Mouse (Mus musculus): Measurements from ENCODE around the gene Rabggta. TPM values are rescaled to one million over a fixed set of nuclear protein-coding genes. Genes with fewer than 3 reads are reported as not detected.
"Not testable (repeated sequence)": the region's sequence is repeated elsewhere in the genome, so short reads cannot be mapped to it uniquely, and the experiment has no call there.

Rabggta gene
- 10 to 100 TPM; 44.9 to 49.5 TPM for total RNA-seq (2021)
- long read RNA-seq, experiment 1, transcript Rabggta-202 (17 exons, 1,886 nt) = major isoform, 22 of 43 reads
- long read RNA-seq, experiment 1, partial matches to known transcripts = 3 of 43 reads
- long read RNA-seq, experiment 1, other reads (novel, unspliced or antisense) = 15 of 43 reads
- long read RNA-seq, experiment 2, transcript Rabggta-202 (17 exons, 1,886 nt) = major isoform, 18 of 39 reads
- long read RNA-seq, experiment 2, partial matches to known transcripts = 8 of 39 reads
- long read RNA-seq, experiment 2, other reads (novel, unspliced or antisense) = 8 of 39 reads

DNA sequence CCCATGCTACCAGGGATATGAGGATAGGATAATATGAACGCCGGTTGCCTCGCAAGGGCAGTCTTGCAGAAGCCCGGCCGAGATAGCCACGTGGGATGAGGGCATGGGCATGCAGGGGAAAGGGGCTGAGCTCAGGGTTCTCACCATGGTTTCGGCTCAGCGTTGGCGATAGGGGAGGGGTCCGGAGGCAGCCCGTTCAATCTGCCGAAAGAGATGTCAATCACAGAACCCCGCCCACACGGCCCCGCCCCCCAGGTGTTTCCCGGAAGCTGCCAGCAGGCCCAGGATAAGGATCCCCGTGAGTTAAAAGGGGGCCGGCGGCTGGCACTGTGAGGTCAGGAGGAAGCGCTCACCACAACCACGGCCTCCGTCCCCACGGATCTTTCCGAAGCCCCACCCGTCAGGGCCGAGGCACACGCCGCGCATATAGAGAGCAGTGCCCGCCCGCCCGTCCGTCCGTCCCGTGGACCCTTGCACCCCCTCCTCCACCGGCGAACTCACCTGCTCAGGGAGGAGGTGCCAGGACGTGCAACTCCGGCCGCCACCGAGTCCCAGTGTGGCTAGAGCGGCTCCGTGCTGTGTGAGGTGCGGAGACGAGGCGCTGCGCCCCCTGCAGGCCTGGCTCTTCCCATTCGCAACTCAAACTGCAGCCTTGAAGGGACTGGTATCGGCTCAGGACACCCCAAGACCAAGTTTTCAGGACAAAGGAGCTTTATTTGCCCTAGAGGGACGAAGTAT, at the start of gene Rabggta:
Gene Rabggta, minus strand, starts transcription at position 564 of the 738 bp plus-strand sequence.
- Histone ChIP-seq H3K4me3 (peak within 1 kb of the TSS; percentile 77), H3K27ac (peak within 1 kb of the TSS; percentile 93)
- peak; percentile 88 for TF ChIP-seq CTCF (conservative IDR thresholded peaks at IDR 0.05)
- peak; percentile 92 to 95 for DNase-seq (ENCODE audit: low spot score in 2 of 2)

DNA sequence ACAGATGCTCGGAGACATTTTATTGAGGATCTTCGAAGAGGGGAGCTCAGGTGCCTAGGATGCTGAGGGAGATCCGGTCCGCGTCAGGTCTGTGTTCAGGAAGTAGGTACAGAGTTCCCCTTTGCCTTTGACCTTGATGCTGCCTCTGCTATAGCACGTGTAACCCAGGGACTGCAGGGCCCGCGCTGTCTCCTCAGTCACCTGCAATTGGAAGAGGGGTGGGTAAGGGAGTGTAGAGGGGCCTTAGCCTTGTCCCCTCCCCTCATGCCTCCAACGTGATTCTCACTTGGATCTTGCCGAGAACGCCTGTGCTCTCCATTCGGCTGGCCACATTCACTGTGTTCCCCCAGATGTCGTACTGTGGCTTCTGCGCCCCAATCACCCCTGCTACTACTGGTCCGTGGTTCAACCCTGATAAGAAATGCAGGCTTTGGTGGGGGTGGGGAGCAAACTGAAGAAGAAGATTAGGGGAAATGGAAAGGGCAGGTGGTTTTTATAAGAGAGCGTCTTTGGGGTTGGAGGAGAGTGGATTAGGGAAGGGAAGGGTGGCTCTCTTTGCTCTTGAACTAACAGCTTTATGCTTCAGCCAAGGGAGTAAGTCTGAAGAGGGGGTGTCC, 47.1 kb upstream of the Rabggta start:
- DNase-seq (ENCODE audit: low spot score in 2 of 2) = no peak
- Histone ChIP-seq H3K27ac (no peak overlapping the region), H3K4me3 (no peak overlapping the region)
- no peak for TF ChIP-seq CTCF (conservative IDR thresholded peaks at IDR 0.05)

DNA sequence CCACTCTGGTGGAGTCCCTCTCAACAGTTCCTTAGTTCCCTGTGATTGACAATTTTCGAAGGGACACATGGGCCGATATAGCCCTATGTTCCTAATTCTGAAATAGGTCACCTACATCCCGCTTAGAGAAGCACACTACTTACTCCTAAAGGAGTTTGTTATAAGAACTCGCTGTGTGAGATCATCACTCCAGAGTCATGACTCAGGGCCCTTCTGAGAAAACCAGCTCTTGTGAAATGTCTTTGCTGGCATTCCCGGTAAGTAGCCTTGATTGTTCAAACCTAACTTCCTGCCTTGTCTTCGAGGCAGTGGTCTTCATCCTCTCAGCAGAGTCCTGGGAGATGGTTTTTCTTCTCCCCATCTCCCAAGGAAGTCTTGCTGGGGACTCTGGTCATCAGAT, 46.5 kb upstream of the Rabggta start:
- no peak for DNase-seq (ENCODE audit: low spot score in 2 of 2)
- Histone ChIP-seq H3K4me3 (no peak overlapping the region), H3K27ac (no peak overlapping the region)
- TF ChIP-seq CTCF (conservative IDR thresholded peaks at IDR 0.05) = no peak

DNA sequence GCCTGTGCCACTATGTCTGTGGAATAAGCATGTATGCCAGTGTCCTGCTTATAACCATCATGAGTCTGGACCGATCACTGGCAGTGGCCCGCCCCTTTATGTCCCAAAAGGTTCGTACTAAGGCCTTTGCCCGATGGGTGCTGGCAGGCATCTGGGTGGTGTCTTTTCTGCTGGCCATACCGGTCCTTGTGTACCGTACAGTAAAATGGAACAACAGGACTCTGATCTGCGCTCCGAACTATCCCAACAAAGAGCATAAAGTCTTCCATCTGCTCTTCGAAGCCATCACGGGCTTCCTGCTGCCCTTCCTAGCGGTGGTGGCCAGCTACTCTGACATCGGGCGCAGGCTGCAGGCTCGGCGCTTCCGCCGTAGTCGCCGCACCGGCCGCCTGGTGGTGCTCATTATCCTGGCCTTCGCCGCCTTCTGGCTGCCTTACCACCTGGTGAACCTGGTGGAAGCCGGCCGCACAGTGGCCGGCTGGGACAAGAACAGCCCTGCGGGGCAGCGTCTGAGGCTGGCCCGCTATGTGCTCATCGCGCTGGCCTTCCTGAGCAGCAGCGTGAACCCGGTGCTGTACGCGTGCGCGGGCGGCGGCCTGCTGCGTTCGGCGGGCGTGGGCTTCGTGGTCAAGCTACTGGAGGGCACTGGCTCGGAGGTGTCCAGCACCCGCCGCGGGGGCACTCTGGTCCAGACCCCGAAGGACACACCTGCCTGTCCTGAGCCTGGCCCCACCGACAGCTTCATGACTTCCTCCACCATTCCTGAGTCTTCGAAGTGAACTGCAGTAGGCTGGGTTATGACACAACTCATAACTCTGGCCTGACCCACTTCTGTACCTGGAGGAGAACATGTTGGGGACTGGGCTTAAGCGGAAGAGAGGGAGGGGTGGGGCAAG, 45.7 kb upstream of the Rabggta start:
- DNase-seq (ENCODE audit: low spot score in 2 of 2) = no peak
- H3K4me3 ChIP-seq = peak overlapping the region; percentile 56
- H3K27ac ChIP-seq = no peak overlapping the region
- TF ChIP-seq CTCF (conservative IDR thresholded peaks at IDR 0.05) = peak; percentile 72

DNA sequence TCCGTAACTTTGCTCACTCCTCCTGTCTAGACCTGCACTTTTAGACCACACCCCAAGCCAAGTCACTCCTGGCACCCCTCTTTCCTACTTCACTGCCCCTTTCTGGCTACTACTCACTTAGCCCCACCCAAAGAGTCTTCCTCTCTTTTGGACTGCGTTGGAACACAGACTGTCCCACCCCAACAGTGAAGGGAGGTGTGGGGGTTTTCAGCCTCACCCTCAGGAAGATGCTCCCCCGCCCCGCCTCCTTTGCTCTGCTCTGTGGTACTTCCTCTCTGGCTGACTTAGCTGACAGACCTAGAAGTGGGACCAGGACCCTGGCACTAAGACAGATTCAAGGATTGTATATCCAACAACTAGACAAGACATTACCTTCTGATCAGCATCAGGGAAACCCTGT, 43.6 kb upstream of the Rabggta start, which contains the start of gene Ltb4r1:
Gene Ltb4r1, plus strand, starts transcription at position 267 of the 400 bp plus-strand sequence.
- TF ChIP-seq CTCF (conservative IDR thresholded peaks at IDR 0.05) = no peak
- no peak within 1 kb of the TSS for H3K4me3 ChIP-seq
- no peak for DNase-seq (ENCODE audit: low spot score in 2 of 2)
- no peak within 1 kb of the TSS for H3K27ac ChIP-seq

DNA sequence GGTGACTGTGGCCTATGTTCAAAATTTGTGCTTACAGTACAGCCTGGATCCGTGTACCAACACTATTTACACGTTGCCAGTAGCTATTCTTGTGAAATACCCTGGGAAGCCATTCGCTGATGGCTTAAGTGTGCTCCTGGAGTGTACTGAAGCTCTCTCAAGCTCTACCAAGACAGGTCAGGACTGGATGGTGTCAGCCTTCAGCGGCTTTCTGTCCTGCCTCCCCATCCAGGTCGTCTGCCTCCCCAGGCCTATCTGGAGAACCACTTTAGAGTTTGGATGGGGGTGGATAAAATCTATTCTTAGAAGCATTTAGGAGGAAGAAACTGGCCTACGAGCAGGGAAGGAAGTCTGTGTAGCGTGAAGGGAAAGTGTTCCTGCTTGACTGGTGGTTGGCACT, 41.1 kb upstream of the Rabggta start:
- TF ChIP-seq CTCF (conservative IDR thresholded peaks at IDR 0.05) = no peak
- Histone ChIP-seq H3K4me3 (no peak overlapping the region), H3K27ac (peak overlapping the region; percentile 72; the same call in 1 of the 2 replicates)
- DNase-seq (ENCODE audit: low spot score in 2 of 2) = no peak

DNA sequence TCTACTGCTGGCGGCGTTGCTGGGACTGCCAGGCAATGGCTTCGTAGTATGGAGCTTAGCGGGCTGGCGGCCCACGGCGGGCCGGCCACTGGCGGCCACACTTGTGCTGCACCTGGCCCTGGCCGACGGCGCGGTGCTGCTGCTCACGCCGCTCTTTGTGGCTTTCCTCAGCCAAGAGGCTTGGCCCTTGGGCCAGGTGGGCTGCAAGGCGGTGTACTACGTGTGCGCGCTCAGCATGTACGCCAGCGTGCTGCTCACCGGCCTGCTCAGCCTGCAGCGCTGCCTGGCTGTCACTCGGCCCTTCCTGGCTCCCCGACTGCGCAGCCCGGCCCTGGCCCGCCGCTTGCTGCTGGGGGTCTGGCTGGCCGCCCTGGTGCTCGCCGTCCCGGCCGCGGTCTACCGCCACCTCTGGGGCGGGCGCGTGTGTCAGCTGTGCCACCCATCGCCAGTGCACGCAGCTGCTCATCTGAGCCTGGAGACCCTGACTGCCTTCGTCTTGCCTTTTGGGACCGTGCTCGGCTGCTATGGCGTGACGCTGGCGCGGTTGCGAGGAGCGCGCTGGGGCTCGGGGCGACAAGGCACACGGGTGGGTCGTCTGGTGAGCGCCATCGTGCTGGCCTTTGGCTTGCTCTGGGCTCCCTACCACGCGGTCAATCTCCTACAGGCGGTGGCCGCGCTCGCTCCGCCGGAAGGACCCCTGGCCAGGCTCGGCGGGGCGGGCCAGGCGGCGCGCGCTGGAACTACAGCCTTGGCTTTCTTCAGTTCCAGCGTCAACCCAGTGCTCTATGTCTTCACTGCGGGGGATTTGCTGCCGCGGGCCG, 40.1 kb upstream of the Rabggta start:
- H3K4me3 ChIP-seq = peak overlapping the region; percentile 65
- peak in 1 of 2 experiments; percentile 24 for DNase-seq (ENCODE audit: low spot score in 2 of 2)
- peak; percentile 76 for TF ChIP-seq CTCF (conservative IDR thresholded peaks at IDR 0.05)
- peak overlapping the region; percentile 72 for H3K27ac ChIP-seq

DNA sequence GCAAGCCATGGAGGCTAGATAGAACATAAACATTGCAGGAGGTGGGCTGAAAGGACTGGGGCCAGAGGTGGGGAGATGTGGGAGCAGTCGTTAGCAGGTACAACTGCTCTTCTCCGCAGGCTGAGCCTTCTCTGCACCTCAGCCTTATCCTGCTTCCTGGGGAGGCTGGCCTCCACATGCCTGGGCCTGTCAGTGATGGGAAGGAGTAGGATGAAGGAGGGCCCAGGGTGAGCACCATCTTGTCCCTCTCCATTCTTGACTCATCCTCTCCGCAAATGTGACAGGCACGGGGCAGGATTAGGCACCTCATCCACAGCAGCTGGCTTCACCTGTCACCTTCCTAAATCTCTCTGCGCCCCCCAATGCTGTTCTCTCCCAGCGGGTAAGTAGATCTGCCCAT, 39.1 kb upstream of the Rabggta start, which contains the start of gene Ltb4r2:
Gene Ltb4r2, plus strand, starts transcription at position 266 of the 400 bp plus-strand sequence.
- no peak for DNase-seq (ENCODE audit: low spot score in 2 of 2)
- TF ChIP-seq CTCF (conservative IDR thresholded peaks at IDR 0.05) = no peak
- Histone ChIP-seq H3K4me3 (peak within 1 kb of the TSS; percentile 65), H3K27ac (peak within 1 kb of the TSS; percentile 72)

DNA sequence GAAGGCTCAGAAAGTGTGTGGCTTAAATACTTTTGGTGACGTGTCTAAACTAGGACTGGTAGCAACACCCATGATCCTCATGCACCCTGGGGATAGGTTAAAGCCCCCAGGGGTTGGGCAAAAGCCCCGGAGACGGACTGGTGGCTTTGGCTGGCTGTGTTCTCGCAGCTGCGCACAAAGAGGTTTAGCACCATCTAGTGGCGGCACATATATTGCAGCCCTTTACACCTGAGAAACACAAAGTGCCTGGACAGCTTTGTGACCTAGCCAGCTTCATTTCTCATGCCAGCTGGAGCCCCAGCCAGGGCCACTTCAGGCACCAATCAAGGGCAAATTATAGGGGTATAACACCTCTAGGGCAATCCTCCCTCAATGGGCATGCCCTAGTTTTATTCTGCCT, 38.1 kb upstream of the Rabggta start:
- peak; percentile 85 for TF ChIP-seq CTCF (conservative IDR thresholded peaks at IDR 0.05)
- peak overlapping the region; percentile 36 for H3K4me3 ChIP-seq
- peak; percentile 70 to 85 for DNase-seq (ENCODE audit: low spot score in 2 of 2)

DNA sequence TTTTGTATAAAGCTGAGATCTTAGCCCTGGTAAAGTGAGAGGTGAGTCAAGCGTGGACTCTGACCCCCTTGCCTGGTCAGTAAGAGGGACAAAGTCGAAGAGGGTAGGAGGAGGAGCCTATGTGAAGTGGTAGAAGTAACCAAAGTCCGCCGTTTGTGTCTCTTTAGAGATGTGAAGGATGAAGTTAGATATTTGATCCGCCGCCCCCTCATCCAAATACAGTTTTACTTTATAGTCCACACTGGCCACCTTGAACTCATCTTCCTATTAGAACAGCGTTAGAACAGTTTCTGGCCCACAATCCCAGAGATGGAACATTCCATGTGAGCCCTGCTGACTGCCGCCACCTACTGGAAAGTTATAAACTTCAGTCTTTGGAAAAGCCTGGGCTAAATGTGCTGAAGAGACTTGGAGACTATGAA, 36.3 kb upstream of the Rabggta start, which contains the start of gene Cideb:
Gene Cideb, minus strand, starts transcription at position 96 of the 422 bp plus-strand sequence.
- TF ChIP-seq CTCF (conservative IDR thresholded peaks at IDR 0.05) = peak; percentile 83
- H3K4me3 ChIP-seq = no peak within 1 kb of the TSS
- no peak within 1 kb of the TSS for H3K27ac ChIP-seq
- peak in 1 of 2 experiments; percentile 46 for DNase-seq (ENCODE audit: low spot score in 2 of 2)

More for the DNA sequence above, 38.1 kb upstream of the Rabggta start:
- H3K27ac ChIP-seq = not testable (repeated sequence)

DNA sequence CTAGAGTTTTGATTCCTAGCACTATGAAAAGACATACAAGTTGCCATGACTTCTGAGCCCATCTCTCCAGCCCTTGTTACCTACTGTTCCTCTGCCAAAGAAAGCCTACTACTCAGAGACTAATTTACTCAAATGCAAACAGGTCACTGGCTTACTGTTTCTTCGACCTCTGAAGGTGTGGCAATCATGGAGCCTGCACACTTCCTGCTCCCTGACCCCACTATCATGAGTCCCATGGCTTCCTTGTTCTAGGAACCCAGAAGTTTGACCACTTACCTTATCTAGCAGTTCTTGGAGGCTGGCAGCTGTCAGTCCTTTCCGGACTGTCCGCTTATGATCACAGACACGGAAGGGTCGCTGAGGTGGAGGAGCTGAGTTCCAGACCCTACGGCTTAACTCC, 35.5 kb upstream of the Rabggta start:
- H3K4me3 ChIP-seq = no peak overlapping the region
- no peak for TF ChIP-seq CTCF (conservative IDR thresholded peaks at IDR 0.05)

More for the DNA sequence above, 35.5 kb upstream of the Rabggta start:
- no peak for DNase-seq (ENCODE audit: low spot score in 2 of 2)
- H3K27ac ChIP-seq = no peak overlapping the region
